Mouse (Mus musculus): Measurements from ENCODE around the gene P3h1.

The P3h1 gene

GRCm38 (mm10) chr4:119232410-119233255 lies at the start of gene P3h1, which contains the start of gene AU022252:
Gene P3h1, plus strand, starts transcription at chr4:119232915.
Gene AU022252, minus strand, starts transcription at chr4:119232712.
- in situ Hi-C loops (cut with MboI, MseI), result no loop called here

GRCm38 (mm10) chr4:119183525-119183924 lies 49.2 kb upstream of the P3h1 start:
- in situ Hi-C loops (cut with MboI, MseI), result no loop called here

- in situ Hi-C loops (cut with MboI, MseI), result no loop called here
These were observed 46.9 kb upstream of the P3h1 start for GRCm38 (mm10) chr4:119185771-119186170.

GRCm38 (mm10) chr4:119188060-119188785 lies 44.5 kb upstream of the P3h1 start:
- in situ Hi-C loops (cut with MboI, MseI), result no loop called here

GRCm38 (mm10) chr4:119189392-119189791 lies 43.3 kb upstream of the P3h1 start:
- in situ Hi-C loops (cut with MboI, MseI), result no loop called here

GRCm38 (mm10) chr4:119189864-119190263 lies 42.9 kb upstream of the P3h1 start, which contains the start of gene Ermap:
Gene Ermap, minus strand, starts transcription at chr4:119190011.
- in situ Hi-C loops (cut with MboI, MseI), result no loop called here

GRCm38 (mm10) chr4:119190618-119191017 lies 42.1 kb upstream of the P3h1 start:
- in situ Hi-C loops (cut with MboI, MseI), result no loop called here

- in situ Hi-C loops (cut with MboI, MseI), result no loop called here
These were observed 41.4 kb upstream of the P3h1 start for GRCm38 (mm10) chr4:119191273-119191672.

GRCm38 (mm10) chr4:119192757-119193156 lies 40.0 kb upstream of the P3h1 start:
- in situ Hi-C loops (cut with MboI, MseI), result no loop called here

GRCm38 (mm10) chr4:119194909-119195581 lies 37.7 kb upstream of the P3h1 start, which contains the start of gene Svbp:
Gene Svbp, plus strand, starts transcription at chr4:119195306.
- in situ Hi-C loops (cut with MboI, MseI), result no loop called here

GRCm38 (mm10) chr4:119195582-119196320 lies 37.0 kb upstream of the P3h1 start:
- in situ Hi-C loops (cut with MboI, MseI), result no loop called here

GRCm38 (mm10) chr4:119198105-119198504 lies 34.6 kb upstream of the P3h1 start:
- in situ Hi-C loops (cut with MboI, MseI), result no loop called here

GRCm38 (mm10) chr4:119204672-119205071 lies 28.0 kb upstream of the P3h1 start:
- in situ Hi-C loops (cut with MboI, MseI), result no loop called here

GRCm38 (mm10) chr4:119216667-119217066 lies 16.0 kb upstream of the P3h1 start:
- in situ Hi-C loops (cut with MboI, MseI), result no loop called here

- in situ Hi-C loops (cut with MboI, MseI), result no loop called here
These were observed 14.5 kb upstream of the P3h1 start, which contains the start of gene Tmem269 for GRCm38 (mm10) chr4:119218169-119218568. Gene Tmem269, minus strand, starts transcription at chr4:119218217.

GRCm38 (mm10) chr4:119223696-119224095 lies 9.0 kb upstream of the P3h1 start:
- in situ Hi-C loops (cut with MboI, MseI), result no loop called here

- in situ Hi-C loops (cut with MboI, MseI), result no loop called here
These were observed 8.2 kb upstream of the P3h1 start for GRCm38 (mm10) chr4:119224534-119224933.

- in situ Hi-C loops (cut with MboI, MseI), result no loop called here
These were observed 7.0 kb upstream of the P3h1 start for GRCm38 (mm10) chr4:119225719-119226118.

- in situ Hi-C loops (cut with MboI, MseI), result no loop called here
These were observed 6.0 kb upstream of the P3h1 start for GRCm38 (mm10) chr4:119226751-119227150.

GRCm38 (mm10) chr4:119233256-119233901 lies 664 bp downstream of the P3h1 start:
- in situ Hi-C loops (cut with MboI, MseI), result no loop called here

- in situ Hi-C loops (cut with MboI, MseI), result no loop called here
These were observed 1.6 kb downstream of the P3h1 start for GRCm38 (mm10) chr4:119234348-119234747.

All from regulatory T cell (primary cell).